Mouse (Mus musculus) hematopoietic stem cell, adult 5-6 weeks (primary cell): ENCODE results near the gene Ugt1a1. TPM values are rescaled to one million over a fixed set of nuclear protein-coding genes. Genes with fewer than 3 reads are reported as not detected.
"Not testable (repeated sequence)": the region's sequence is repeated elsewhere in the genome, so short reads cannot be mapped to it uniquely, and the experiment has no call there.

Experiments
- ATAC-seq, 2 experiments: fragments of 125-278 bp in 1 of 2; replicated peaks in 1 of 2; 2 replicates each; pipeline ENCODE4 v1.8.0; 2016 to 2017; ENCODE audit warnings: inconsistent platforms in 2 of 2, mild to moderate bottlenecking in 2 of 2, moderate number of reproducible peaks in 2 of 2, low read depth in 1 of 2, moderate TSS enrichment in 1 of 2; ENCODE audit not compliant: low FRiP score in 2 of 2, poor library complexity in 2 of 2, severe bottlenecking in 2 of 2, insufficient read depth in 1 of 2, low TSS enrichment in 1 of 2
- total RNA-seq: library from RNA; stranded (forward); fragments of 172-1452, 232-1000 nt; gene quantifications from 2 replicates; pipeline ENCODE4 v1.2.3, GENCODE M21; 2017

The Ugt1a1 gene
- total RNA-seq, 1 experiment from 2014 or later: not detected

DNA sequence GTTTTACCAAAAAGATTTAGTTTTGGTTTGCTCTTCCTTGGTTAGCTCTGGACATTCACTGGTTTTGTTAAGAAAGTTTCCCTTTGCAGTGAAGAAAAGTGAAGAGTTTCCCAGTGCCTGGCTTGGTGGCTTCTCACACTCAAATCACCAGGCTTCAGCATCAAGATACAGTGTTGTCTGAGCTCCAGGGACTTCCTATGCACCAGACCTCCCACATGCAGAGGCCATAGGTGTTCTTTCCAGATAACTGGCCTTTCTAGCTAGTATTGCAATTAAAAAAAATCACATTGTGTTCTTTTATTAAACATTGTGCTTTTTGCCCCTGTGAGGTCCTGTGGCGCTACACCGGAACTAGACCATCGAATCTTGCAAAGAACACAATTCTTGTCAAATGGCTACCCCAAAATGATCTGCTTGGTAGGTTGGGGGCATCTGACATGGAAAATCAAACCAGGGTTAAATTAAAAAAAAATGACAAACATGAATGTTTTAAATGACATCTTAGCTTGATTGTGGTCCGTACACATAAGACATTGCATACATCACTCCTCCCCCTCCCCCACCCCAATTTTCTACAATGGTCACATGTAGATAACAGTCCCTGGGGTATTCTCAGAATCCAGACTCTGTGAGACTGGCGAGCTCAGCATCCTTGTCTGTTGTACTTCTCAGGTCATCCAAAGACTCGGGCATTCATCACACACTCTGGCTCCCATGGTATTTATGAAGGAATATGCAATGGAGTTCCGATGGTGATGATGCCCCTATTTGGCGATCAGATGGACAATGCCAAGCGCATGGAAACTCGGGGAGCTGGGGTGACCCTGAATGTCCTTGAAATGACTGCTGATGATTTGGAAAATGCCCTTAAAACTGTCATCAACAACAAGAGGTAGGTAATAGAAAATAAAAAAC lies 4.0 kb downstream of the Ugt1a1 start:
- ATAC-seq: no peak

DNA sequence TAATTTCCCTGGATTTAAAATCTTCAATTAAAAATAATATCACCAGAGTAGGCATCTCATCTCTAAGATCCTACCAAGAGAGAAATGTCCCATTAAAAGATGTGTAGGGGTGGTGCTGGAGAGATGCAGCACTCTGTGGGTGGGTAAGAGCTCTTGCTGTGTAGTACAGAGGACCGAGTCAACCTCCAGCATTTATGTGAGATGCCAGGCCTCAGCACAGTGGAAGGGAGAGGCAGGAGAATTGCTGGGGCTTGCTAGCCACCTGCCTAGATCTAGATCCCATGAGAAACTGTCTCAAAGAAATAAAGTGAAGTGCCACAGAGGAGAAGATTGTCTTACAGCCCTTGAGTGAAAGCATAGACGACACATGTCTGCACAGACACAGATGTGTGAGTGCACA lies 4.8 kb downstream of the Ugt1a1 start:
- ATAC-seq: no peak

DNA sequence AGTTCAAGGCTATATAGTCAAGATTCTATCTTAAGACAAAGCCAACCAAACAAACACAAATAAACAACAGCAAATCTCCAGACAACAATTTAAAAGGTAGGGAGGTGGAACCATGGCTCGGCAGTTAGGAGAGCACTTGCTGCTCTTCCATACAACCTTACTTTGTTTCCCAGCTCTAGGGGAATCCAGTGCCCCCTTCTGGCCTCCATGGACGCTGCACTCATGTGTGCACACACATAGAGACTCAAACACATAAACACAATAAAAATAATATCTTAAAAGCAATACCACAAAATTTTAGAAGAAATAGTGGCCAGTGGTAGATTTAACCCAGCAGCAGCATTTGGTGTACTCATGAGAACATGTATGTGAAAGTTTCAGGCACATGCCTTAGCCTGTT lies 5.4 kb downstream of the Ugt1a1 start:
- ATAC-seq: no peak

DNA sequence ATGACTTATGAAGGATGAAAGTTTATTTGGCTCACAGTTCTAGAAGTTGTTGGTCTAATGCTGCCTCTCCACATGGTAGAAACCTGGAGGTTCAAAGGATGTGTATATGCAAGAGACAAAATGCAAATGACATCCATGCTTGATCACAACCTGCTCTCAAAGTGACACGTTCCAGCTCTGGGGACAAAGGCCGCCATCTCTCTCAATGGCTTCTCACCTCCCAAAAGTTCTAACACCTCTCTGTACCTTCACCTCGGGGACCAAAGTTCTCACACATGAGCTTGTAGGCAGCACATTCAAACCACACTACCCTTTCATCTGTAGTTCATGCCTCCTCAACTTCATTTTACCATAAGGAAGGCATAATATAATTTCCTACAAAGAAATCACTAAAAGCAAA lies 5.8 kb downstream of the Ugt1a1 start:
- ATAC-seq: no peak

DNA sequence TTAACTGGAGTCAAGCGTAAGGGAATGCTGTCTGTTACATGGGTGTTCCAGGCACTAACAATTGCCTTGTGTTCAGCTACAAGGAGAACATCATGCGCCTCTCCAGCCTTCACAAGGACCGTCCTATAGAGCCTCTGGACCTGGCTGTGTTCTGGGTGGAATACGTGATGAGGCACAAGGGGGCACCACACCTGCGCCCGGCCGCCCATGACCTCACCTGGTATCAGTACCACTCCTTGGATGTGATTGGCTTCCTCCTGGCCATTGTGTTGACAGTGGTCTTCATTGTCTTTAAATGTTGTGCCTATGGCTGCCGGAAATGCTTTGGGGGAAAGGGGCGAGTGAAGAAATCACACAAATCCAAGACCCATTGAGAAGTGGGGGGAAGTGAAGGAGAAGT lies 6.3 kb downstream of the Ugt1a1 start:
- no peak for ATAC-seq

DNA sequence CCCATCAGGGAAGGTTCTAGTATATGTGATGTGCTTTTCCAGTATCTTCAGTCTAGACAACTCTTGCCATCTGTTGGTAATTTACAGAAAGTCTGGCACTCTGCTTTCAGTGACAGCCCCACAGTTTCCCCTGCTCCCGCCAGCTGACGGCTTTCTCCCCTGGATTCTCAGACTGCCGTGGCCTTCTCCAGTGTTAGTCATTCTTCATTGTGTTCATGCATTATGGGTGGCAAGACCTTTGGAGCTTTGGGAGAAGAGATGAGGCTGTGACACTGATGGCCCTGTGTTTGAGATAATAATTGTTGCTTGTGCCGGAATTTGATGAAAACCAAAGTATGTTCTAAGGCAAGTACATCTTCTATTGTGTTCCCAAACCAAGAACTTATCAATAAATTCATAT lies 6.8 kb downstream of the Ugt1a1 start:
- ATAC-seq: no peak

DNA sequence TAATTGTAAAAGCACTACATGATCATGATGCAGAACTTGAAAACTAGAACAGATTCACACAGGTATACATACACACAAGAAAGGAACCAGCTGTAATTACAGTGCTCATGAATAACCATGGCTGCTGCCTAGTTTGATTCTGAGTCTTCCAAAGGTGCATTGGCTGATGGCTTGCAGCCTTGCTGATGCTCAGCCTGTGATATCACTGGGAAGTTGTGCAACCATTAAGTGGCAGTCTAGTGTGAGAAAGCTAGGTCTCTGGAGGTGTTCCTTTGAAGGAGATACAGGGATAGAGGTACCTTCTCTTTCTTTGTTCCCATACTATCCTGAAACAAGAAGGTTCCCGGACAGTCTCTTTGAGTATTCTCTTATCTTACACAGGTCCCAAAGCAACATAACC lies 7.3 kb downstream of the Ugt1a1 start:
- ATAC-seq: no peak

DNA sequence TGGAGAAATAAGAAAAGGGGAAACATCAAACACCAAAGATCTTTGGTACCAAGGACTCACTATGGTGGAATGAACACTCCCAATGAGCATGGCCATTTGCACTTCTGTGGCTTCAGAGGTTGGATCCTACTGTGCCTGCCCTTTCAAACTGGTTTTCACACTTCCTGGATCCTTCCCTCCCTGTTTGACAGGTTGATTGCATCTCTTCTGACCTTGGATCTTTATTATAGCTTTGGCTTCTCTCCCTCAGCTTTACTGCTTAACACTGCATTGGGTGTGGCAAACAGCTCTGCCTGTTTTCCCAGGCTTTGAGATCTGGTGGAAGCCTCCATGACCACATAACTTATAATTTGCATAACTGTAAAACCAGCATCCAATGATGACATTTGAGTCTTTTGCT lies 8.6 kb downstream of the Ugt1a1 start:
- no peak for ATAC-seq

DNA sequence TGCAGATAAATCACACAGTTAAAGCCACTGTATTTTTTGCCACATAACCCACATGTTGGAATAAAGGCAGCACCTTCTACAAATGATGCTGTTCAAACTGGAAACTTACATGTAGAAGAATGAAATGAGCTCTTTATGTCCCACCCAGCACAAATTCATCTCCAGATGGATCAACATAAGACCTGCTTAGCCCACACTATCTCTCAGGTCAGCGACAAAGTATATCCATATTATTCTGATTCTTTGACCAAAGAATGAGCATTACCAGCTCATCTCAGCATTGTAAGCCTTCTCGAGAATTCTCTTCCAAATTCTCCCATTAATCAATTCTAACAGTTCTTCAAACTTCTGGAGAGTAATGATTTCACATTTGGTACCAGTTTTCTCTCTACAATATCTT lies 10.5 kb downstream of the Ugt1a1 start:
- no peak for ATAC-seq

DNA sequence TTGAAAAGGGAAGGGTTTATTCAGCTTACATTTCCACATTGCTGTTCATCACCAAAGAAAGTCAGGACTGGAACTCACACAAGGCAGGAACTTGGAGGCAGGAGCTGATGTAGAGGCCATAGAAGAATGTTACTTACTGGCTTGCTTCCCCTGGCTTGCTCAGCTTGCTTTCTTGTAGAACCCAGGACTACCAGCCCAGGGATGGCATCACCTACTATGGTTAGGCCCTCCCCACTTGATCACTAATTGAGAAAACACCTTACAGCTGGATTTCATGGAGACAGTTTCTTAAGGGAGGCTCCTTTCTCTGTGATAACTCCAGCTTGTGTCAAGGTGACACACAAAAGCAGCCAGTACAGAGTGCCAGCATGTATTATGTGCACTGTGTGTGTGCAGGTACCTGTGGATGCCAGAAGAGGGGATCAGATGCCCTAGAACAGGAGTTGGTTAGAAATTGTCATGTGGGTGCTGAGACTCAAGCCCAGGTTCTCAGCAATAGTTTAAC lies 11.3 kb downstream of the Ugt1a1 start:
- ATAC-seq: not testable (repeated sequence)

DNA sequence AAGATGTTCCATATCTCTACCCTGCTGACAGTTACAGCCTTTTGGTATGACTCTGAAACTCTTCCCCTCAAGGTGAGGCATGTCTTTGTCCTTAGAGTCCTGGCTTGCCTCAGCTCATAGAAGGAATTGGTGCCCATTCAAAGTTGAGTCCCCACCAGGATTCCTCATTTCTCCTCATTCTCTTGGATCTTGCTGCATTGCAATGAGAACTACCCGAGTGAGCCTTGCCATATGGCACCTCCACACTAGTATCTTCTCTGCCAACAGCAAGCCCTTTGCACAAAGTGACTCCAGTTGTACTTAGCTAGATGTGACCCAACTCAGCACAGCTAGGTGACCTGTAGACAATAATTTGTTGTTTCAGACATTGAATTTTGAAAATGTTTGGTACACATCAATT lies 11.8 kb downstream of the Ugt1a1 start:
- ATAC-seq: no peak

DNA sequence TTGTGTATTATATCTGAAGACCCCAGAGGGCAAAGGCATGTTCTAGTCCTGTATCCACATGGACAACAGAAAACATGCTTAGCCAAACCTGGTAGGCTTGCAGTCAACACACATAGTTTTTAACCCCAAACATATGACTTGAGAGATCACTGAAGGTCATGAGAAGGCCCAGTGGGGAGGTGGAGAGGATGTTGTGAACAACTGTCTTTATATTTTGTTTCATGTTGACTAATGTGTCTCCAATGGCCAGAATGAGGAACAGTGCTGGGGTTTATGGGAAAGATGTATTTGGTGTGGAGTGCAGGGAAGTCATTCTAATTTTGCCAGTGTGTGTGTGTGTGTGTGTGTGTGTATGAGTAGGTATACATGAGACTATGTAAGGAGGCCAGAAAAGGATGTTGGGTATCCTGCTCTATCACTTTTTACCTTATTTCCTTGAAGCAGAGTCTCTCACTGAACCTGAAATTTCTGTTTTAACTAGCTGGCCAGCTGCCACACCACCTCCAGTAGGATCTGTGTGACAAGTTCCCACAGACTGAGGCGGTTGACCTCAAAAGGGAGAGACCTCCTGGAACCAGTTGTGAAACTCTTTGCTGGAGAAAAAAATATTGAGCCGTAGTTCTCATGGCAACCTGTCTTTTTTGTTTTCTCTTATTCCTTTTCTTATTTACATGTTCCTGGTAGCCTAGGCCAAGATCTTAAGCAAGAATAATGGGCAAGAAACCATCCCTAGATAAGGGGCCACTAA lies 12.4 kb downstream of the Ugt1a1 start:
- no peak for ATAC-seq

DNA sequence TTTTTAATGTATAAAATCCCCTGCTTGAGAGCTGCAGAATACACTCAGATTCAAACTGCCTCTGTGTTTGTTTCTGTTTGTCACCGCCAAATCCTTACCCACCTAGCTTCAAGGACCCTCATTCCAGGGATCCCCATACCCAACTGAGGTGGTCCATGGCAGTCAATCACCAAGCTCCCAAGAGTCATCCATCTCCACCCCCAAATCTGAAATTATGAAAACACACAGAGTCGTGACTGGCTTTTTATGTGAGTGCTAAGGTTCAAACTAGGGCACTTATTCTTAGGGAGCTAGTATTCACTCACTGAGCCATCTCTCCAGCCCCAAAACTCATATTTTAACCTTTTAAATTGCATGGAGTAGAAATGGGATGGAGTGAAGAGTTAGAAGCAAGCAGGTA lies 13.5 kb downstream of the Ugt1a1 start:
- not testable (repeated sequence) for ATAC-seq

DNA sequence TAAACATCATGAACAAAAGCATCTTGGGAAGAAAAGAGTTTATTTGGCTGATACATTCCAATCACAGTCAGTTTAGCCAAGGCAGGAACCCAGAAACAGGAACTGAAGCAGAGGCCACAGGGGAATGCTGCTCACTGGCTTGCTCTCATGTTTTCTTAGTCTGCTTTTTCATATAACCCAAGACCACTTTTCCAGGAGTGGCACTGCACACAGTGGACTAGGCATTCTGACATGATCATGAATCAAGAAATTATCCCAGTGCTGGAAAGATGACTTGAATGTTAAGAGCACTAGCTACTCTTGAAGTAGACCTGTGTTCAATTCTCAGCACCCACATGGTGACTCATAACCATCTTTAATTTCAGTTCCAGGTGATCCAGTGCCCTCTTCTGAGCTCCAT lies 14.0 kb downstream of the Ugt1a1 start:
- no peak for ATAC-seq

DNA sequence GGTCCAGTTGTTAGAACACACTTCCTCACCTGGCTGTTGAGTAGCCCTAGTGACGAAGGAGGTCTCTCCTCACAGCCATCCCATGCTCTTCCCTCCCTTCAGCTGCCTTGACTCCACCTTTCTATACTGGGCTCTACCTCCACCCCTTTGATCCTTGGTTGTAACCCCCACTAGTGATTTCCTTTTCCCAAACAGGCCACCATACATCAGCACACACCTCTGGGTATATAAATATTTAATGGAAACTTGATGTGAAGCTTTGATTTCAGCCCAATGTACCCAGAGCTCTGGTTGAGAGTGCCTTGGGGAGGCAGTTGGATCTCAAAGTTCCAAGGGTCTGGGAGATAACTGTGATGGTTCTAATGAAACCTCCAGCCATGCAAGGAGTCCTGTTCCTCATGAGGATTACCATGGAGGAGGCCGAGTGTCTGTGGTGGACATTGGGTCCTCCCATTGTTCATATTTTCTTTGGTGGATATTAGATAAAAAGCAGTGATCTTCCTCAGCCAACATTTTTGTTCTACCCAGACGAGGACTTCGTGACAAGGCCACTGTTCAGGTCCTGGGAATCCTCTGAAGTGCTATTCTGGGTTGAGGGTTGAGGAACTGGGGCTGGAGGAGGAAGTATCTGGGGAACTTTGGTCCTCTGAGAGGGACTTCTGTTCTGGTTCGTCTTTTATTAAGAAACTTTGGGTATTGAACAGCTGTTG lies 15.1 kb downstream of the Ugt1a1 start, which contains the start of gene Mroh2a:
TSS of gene Mroh2a (plus strand) at position 317 of the 710 bp plus-strand sequence.
- ATAC-seq: peak; percentile 16 to 20; a peak in 2 of 4 replicates

DNA sequence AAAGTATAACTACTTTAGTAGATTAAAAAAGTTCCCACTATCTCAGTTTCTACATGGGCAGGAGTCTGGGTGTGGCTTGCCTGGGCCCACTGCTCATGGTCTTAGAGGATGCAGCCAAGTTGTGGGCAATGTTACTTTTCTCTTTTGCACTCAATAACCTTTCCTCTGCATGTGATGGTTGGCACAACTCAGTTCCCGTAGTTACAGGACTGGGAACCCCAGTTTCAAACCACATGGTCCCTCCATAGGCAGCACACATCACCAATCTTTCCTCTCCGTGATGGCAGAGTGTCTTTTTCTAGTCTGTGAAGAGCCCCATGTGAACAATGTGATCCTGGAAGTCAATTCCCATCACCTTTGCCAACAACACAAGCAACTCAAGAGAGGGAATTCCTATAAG lies 15.7 kb downstream of the Ugt1a1 start:
- ATAC-seq: peak; percentile 0 to 5; a peak in 1 of 4 replicates

DNA sequence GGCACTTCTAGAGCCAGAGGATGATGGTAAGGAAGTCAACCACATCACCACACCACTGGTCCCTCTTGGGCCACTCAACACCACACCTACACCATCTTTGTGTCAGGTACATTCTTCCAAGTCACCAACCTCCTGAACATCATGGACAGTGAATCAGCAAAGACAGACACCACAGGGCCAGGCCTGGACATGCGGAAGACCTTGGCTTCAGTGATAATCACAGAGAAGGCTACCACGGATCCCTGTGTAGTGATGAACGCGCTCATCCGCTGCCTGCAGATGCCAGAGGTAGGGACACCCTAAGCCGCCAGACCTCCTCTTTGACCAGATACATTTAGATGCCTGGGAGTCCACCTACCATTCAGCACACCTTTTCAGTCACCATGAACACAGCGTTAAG lies 16.4 kb downstream of the Ugt1a1 start:
- no peak for ATAC-seq

DNA sequence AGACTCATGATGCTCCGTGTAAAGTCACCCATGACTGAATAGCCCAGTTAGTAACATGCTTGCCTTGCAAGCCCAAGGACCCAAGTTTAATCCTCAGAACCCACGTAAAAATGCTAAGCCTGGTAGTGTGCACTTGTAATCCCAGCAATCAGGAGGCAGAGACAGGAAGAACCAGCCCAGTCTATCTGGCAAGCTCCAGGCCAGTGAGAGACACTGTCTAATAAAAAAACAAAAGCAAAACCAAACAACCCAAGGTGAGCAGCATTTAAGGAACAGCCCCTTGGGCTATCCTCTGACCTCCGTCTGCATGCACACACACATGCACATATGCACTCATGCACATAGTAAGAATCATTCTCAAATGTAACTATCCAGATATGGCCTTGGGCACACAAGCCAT lies 17.8 kb downstream of the Ugt1a1 start:
- no peak for ATAC-seq
